Mouse (Mus musculus) heart, postnatal 36 days (tissue): ENCODE measurements around the gene Eci1. TPM values are rescaled to one million over a fixed set of nuclear protein-coding genes. Genes with fewer than 3 reads are reported as not detected.

ENCODE experiments used
- DNase-seq, 2 experiments: peaks; one replicate each; pipeline ENCODE4 v3.0.0; 2021 to 2022
- intact Hi-C: fragments of 180-260 bp; cut with DNase I; formaldehyde crosslinking; loops from one replicate; pipeline ENCODE4 v1.15.1; 2025
- total RNA-seq, 2 experiments: library from RNA; stranded (reverse); gene quantifications; 2 replicates each; pipeline ENCODE4 v1.2.3; 2021

Eci1 gene
- total RNA-seq, 2 experiments from 2014 or later: 511 to 548 TPM

DNA sequence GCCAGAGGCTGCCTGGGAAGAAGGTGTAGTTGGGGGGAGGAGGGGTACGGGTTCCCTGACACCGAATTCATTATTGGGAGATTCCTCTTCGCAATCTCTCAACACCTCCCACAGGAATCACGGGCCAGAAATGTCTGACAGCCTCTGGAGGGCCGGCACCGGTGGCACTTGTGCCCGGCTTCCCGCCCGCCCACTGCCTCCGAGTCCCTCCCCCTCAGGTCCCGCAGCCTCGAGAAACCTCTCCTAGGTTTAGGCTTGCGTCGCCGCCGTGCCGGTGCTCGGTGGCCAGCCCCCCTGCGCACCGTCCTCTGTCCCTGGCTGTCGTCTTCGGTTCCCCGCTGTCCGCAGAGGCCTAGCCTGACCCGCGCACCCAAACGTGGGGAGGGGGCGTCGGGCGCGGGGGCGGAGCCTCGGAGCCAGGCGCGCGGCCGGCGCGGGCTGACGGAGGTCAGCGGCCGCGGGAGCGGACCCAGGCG is 61.8 kb downstream of the Eci1 start, which contains the start of gene Caskin1:
Caskin1 (plus strand) TSS at position 416 of the 476 bp plus-strand sequence.
- DNase-seq: no peak
- intact Hi-C loops: no loop called here

DNA sequence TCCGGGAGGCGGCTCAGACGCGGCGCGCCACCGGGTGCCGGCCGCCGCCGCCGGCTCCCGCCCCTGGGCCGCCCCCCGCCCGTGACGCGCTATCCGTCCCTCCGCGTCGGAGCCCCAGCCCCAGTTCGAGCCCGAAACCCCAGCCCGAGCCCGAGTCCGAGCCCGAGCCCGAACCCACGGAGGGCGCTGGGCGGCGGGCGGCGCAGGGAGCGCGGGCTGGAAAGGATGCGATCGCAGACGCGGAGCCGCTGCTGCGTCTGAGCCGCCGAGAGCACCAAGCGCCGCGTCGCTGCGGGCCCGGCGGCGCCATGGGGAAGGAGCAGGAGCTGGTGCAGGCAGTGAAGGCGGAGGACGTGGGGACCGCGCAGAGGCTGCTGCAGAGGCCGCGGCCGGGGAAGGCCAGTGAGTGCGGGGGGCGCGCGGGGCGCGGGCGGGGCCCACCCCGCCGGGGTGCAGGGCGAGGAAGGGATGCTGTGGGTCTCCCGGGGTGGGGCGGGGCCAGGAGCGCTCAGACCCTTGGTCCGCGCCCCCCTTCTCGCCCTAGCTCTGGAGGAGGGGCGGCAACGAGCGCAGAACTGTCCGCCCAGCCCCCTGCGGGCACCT is 62.3 kb downstream of the Eci1 start:
- intact Hi-C loops: no loop called here
- peak; percentile 32 to 36 for DNase-seq

Other genes with a start within 250 kb of the Eci1 start
- 1 to 10 TPM; 8.4 to 9.4 TPM for gene Tbc1d24, start 221.1 kb upstream of the Eci1 start, total RNA-seq
- under 1 TPM; 0.58 to 0.68 TPM for gene Ntn3, start 217.1 kb upstream of the Eci1 start, total RNA-seq
- gene Tedc2, start 205.8 kb upstream of the Eci1 start, total RNA-seq: 1 to 10 TPM; 2.1 to 3.2 TPM
- 1 to 10 TPM in 1 of 2 experiments, under 1 TPM in 1; 0.92 to 1.1 TPM for gene Ccnf, start 175.2 kb upstream of the Eci1 start, total RNA-seq
- gene Abca17, start 75.6 kb upstream of the Eci1 start, total RNA-seq: under 1 TPM in 1 of 2 experiments, not detected in 1; 0.08 TPM
- gene Abca3, start 74.7 kb upstream of the Eci1 start, total RNA-seq: 10 to 100 TPM; 13.5 to 15.5 TPM
- 10 to 100 TPM; 58.4 to 61.6 TPM for gene Rnps1, start 12.1 kb upstream of the Eci1 start, total RNA-seq
- 1 to 10 TPM; 1.1 to 1.4 TPM for gene Dnase1l2, start 16.5 kb downstream of the Eci1 start, total RNA-seq
- 10 to 100 TPM; 11.0 to 12.4 TPM for gene E4f1, start 43.7 kb downstream of the Eci1 start, total RNA-seq
- gene Pgp, start 43.8 kb downstream of the Eci1 start, total RNA-seq: 10 to 100 TPM; 39.1 to 41.9 TPM
- gene Bricd5, start 47.2 kb downstream of the Eci1 start, total RNA-seq: not detected
- 1 to 10 TPM; 8.1 to 9.0 TPM for gene Mlst8, start 52.4 kb downstream of the Eci1 start, total RNA-seq
- under 1 TPM; 0.11 to 0.14 TPM for gene Caskin1, start 62.0 kb downstream of the Eci1 start, total RNA-seq
- gene Traf7, start 101.3 kb downstream of the Eci1 start, total RNA-seq: 10 to 100 TPM; 45.7 to 51.6 TPM
- gene Rab26, start 107.6 kb downstream of the Eci1 start, total RNA-seq: not detected
- gene Pkd1, start 123.2 kb downstream of the Eci1 start, total RNA-seq: 10 to 100 TPM; 45.4 to 45.6 TPM
- gene Tsc2, start 206.0 kb downstream of the Eci1 start, total RNA-seq: 100 to 1,000 TPM; 106 to 112 TPM
- gene Nthl1, start 206.0 kb downstream of the Eci1 start, total RNA-seq: 1 to 10 TPM; 3.3 to 4.1 TPM
- 100 to 1,000 TPM in 1 of 2 experiments, 10 to 100 TPM in 1; 91.1 to 140 TPM for gene Slc9a3r2, start 223.7 kb downstream of the Eci1 start, total RNA-seq
- gene Npw, start 231.8 kb downstream of the Eci1 start, total RNA-seq: not detected
- gene Zfp598, start 243.0 kb downstream of the Eci1 start, total RNA-seq: 10 to 100 TPM; 17.3 to 19.0 TPM